Mouse (Mus musculus): ENCODE data around the gene Fntb.

Gene Fntb

DNA sequence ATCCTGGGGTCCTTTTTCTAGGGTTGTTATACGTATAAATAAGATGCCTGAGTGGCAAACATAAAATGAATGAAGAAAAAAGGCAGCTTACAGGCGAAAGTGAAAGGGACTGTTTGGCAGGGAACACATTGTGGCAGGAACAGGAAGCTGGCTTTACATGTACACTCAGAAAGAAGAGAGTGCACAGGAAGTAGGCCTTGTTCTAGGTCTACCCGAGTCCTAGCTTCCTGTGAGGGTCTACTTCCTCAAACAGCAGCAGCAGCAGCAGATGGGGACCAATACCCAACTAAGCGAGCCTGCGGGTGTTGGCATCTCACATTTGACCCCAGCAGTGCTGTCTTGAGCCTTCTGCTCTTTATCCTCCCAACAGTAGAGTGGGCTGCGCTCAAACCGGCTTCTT lies 121.4 kb downstream of the Fntb start:
- DNase-seq (ENCODE audit: low read depth in 1 of 2, low spot score in 2 of 2) = no peak

GRCm38 (mm10) chr12:76887941-76888340 lies 122.6 kb downstream of the Fntb start:
- no peak for DNase-seq (ENCODE audit: low read depth in 1 of 2, low spot score in 2 of 2)

GRCm38 (mm10) chr12:76889404-76890184 lies 124.2 kb downstream of the Fntb start:
- DNase-seq (ENCODE audit: low read depth in 1 of 2, low spot score in 2 of 2) = no peak

DNA sequence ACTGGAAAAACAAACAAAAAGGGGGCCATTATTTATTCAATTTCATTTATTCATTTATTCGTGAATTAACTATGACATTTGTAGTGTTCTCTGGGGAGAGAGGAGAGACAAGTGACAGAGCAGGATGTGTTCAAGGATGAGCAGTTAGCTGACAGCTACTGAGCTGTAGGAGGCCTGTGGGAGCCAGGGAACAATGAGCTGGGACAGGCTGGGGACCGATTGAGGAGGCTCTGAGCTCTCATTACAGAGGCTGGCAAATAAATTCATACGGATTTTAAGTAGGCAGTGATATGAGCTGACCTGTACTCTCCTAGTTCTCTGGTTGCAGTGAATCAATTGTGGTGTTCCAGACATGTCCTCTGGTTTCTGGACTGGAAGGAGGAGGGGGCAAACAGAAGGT lies 125.8 kb downstream of the Fntb start:
- no peak for DNase-seq (ENCODE audit: low read depth in 1 of 2, low spot score in 2 of 2)

GRCm38 (mm10) chr12:76892910-76893695 lies 127.7 kb downstream of the Fntb start:
- DNase-seq (ENCODE audit: low read depth in 1 of 2, low spot score in 2 of 2) = no peak

DNA sequence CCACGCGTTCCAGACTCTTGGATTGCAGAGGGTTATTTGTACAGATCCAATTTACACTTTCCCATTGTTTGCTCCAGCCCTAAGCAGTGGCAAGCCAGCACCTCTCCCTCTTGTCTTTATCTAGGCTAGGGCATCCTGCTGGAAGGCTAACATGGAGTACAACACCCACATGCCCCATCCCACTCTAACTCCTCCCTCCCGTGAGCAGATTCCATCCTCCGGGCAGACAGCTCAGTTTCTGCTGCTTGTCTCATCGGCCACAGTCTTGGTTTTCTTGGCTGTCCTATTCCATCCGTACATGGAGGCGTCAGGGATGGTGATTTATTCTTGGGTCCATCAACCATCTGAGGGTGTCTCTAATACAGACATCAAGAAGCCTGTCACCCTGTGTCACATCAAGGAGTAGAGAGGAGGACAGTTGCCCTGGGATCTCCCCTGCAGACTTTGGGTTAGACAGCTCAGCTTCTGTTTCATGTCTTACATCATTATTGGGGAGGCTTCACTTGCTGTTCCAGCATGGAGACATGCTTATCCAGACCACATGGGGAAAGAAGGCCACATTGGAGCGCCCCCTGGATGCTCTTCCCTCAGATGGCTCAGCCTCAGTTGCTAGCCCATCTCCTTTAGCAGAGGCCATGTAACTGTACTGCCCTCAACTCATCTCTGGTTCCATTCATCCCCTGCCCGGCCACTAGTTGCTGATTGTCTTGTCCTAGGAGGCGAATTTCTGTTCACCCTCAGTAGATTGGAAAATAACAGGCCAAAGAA lies 129.6 kb downstream of the Fntb start:
- no peak for DNase-seq (ENCODE audit: low read depth in 1 of 2, low spot score in 2 of 2)

- no peak for DNase-seq (ENCODE audit: low read depth in 1 of 2, low spot score in 2 of 2)
These were observed 130.4 kb downstream of the Fntb start for GRCm38 (mm10) chr12:76895777-76896176.

- no peak for DNase-seq (ENCODE audit: low read depth in 1 of 2, low spot score in 2 of 2)
These were observed 131.2 kb downstream of the Fntb start for GRCm38 (mm10) chr12:76896566-76896965.

DNA sequence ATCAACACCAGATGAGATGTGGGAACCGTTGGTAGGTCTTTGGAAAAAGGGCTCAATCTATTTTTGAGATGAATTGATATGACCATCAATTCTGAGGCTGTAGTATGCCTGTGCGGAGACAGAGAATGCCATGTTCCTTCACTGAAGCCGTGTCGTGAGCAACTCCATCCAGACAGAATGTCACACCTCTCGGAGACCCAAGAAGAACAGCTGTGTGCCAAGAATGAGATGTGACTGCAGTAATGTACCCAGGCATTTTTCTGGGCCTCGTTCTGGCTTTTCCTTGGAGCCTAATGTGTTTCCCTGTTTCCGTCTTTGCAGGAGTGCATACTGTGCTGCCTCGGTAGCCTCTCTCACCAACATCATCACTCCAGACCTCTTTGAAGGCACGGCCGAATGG lies 131.6 kb downstream of the Fntb start:
- DNase-seq (ENCODE audit: low read depth in 1 of 2, low spot score in 2 of 2) = no peak

- DNase-seq (ENCODE audit: low read depth in 1 of 2, low spot score in 2 of 2) = no peak
These were observed 132.8 kb downstream of the Fntb start for GRCm38 (mm10) chr12:76898141-76898540.

DNA sequence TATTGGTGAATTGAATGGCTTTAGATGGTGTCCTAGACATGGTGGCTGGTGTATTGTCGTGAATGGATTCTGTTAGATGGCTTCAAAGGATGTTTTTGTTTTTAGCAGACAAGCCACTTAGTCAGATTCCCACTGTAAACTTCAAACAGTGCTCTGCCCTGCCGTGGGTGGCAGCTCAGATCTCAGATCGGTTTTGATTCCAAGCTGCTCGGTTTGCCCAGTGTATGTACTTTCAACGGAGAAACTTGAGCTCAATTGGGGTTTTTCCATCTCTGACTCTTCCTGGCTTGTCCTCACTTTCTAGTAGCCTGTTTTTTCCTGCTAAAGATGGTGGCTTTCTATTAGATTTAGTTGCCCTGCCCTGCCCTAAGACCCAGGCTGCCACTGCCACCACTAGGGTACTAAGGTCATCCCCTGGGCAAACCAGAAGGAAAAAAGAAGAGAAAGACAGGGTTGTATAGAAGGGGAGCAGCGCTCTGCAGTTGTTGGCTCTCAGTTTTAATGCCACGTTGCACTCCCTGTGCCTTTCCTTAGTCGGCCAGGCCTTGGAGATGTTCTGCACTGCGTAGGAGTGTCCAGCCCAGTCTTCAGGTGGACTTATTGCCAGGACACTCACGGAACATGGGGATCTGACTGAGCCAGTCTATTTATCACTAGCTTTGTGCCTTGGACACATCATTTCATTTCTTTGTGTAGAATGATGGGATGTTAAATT lies 134.0 kb downstream of the Fntb start:
- no peak for DNase-seq (ENCODE audit: low read depth in 1 of 2, low spot score in 2 of 2)

DNA sequence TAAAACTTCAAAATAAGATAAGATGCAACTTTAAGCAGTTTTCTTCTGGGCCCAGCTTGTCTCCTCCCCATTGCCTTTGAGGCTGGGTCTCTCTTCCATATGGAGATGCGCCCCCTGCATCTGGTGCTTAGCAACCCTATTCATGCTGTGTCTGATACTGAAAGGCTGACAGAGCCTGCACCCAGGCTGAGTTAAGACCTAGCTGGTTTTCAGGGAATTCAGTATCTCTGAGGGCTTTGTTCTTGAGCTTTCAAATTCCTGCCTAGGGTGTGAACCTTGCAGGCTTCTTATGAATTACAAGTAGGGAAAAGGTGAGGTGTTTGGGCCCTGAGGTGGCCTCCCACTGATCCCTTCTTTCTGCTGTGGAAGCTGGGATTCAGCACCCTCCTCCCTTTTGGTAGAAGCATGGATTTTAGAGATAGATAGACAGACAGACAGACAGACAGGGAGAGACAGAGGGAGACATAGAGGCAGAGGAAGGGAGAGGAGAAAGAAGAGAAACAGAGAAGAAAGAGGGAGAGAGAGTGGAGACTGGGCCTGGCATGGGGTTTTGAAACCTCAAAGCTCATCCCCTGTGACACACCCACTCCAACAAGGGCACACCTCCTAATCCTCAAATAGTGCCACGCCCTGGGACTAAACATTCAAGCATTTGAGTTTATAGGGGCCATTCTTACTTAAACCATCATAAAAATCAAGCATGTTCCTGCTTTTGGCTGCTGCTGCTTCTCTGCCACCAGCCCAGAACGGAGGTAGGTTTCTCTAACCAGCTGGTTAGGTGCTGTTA lies 136.3 kb downstream of the Fntb start:
- DNase-seq (ENCODE audit: low read depth in 1 of 2, low spot score in 2 of 2) = no peak

DNA sequence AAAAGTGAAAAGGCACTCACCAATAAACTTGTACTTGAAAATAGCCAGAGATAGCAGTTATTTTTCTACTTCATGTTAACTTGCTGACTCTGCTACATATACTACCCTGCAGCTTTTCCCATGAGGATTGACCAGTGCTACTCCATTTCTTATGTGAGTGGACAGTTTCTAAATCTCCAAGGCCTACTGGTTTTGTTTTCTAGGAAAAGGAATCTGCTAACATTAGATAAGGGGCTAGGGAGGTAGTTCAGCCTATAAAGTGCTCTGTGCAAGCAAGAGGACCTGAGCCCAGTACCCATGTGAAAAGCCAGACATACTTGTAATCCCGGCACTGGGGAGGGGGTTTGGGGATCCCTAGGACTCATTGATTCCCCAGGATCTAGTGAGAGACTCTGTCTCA lies 140.9 kb downstream of the Fntb start:
- no peak for DNase-seq (ENCODE audit: low read depth in 1 of 2, low spot score in 2 of 2)

- no peak for DNase-seq (ENCODE audit: low read depth in 1 of 2, low spot score in 2 of 2)
These were observed 143.8 kb downstream of the Fntb start for GRCm38 (mm10) chr12:76909218-76909617.

DNA sequence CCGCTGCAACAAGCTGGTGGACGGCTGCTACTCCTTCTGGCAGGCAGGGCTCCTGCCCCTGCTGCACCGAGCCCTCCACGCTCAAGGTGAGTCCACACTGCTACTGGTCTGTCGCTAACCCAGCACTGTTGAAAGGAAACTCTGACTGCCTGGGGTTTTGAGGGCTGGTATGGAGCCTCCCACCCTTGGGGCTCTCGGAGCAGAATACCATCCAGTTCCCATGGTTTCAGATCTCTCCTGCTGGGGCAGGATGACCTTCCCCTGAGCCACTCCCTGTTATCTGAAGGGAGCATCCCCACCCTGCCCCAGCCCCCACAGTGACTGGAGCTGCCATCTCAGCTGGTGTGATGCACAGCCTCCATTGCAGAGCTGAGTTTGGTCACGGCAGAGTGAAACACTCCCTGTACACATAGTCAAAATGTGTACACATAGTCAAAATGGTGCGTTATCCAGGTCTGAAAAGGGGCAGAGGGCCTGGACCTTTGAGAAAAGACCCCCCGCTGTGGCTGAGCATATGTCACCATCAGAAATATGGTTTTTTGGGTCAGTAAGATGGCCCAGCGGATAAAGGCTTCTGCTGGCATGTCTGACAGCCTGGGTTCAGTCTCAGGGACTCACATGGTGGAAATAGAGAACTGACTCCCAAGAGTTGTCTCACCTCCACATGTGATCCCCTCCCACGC lies 145.0 kb downstream of the Fntb start:
- no peak for DNase-seq (ENCODE audit: low read depth in 1 of 2, low spot score in 2 of 2)

- DNase-seq (ENCODE audit: low read depth in 1 of 2, low spot score in 2 of 2) = no peak
These were observed 145.9 kb downstream of the Fntb start for GRCm38 (mm10) chr12:76911171-76911726.

- DNase-seq (ENCODE audit: low read depth in 1 of 2, low spot score in 2 of 2) = no peak
These were observed 146.8 kb downstream of the Fntb start for GRCm38 (mm10) chr12:76912193-76912592.

- DNase-seq (ENCODE audit: low read depth in 1 of 2, low spot score in 2 of 2) = no peak
These were observed 150.8 kb downstream of the Fntb start for GRCm38 (mm10) chr12:76916163-76916562.

DNA sequence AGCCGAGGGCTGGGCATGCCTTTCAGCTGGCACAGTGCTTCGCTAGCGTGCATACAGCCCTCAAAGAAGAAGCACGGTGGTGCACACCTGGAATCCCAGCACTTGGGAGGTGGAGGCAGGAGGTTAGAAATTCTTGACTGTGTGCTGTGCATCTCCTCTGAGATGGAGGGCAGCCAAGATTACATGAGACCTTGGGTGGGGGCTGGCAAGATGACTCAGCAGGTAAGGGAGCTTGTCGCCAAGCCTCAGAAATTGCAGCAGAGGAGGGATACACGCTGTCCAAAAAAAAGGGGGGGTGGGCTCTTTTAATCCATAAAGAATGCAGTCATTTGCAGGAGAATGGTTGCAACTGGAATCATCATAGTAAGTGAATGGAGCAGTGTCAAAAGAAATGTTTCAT lies 152.7 kb downstream of the Fntb start:
- no peak for DNase-seq (ENCODE audit: low read depth in 1 of 2, low spot score in 2 of 2)

Measured in monocyte, adult 2 months (primary cell).